14 mouse cellular contexts compared by ENCODE assay signal in genomic region chr7:96390034-96390670, GRCm38 (mm10).
DNase-seq lines count a peak whose midpoint lies in the region; ATAC-seq and TF ChIP-seq lines count a peak whose summit lies in the region.
"Had no signal": no experiment of that assay in that cellular context is flagged by ENCODE, and none has a peak within 500 bp of the region (broad histone marks: within the 10 kb centered on the region; RNA-seq: fewer than 3 reads in every experiment).

No protein-coding gene starts in this region.

- no peaks in the 10 kb centered on the region for H3K9me3 ChIP-seq in intestine, embryonic 14.5 days (ENCODE audit: control insufficient read depth, low read length)
- no peaks in the 10 kb centered on the region for H3K9me3 ChIP-seq in intestine, embryonic 16.5 days (ENCODE audit: control insufficient read depth, low read length)
- no peaks in the 10 kb centered on the region for H3K9me3 ChIP-seq in forebrain, embryonic 16.5 days (ENCODE audit: control insufficient read depth, low read length)
- no peaks in the 10 kb centered on the region for H3K9me3 ChIP-seq in limb, embryonic 12.5 days
- H3K9me3 ChIP-seq: stomach, embryonic 15.5 days had no signal

- H3K4me3 ChIP-seq in intestine, embryonic 14.5 days (ENCODE audit: low read depth, low read length): no peak overlapping the region
- no peak overlapping the region for H3K4me3 ChIP-seq in intestine, embryonic 16.5 days (ENCODE audit: low read length)
- no peak overlapping the region for H3K4me3 ChIP-seq in embryonic fibroblast, embryonic 13.5 days (ENCODE audit: insufficient read depth, low read length)
- no peak overlapping the region for H3K4me3 ChIP-seq in forebrain, embryonic 16.5 days (replicated peaks; ENCODE audit: low read length)
- no peak overlapping the region for H3K4me3 ChIP-seq in limb, embryonic 12.5 days (replicated peaks)
- H3K4me3 ChIP-seq: stomach, embryonic 15.5 days had no signal

- no peak for ATAC-seq in intestine, embryonic 14.5 days (replicated peaks; ENCODE audit: low FRiP score, low TSS enrichment, low read depth)
- no peak for ATAC-seq in intestine, embryonic 16.5 days
- peak; percentile 82 for ATAC-seq in forebrain, embryonic 16.5 days
- ATAC-seq in limb, embryonic 12.5 days (ENCODE audit: insufficient number of reproducible peaks, insufficient read depth, low FRiP score, low TSS enrichment, low read depth): no peak
- ATAC-seq: inflammation-experienced regulatory T-cells, adult 6 months had no signal

- H3K9ac ChIP-seq in intestine, embryonic 14.5 days (ENCODE audit: low read length): no peak overlapping the region
- no peak overlapping the region for H3K9ac ChIP-seq in intestine, embryonic 16.5 days (ENCODE audit: low read depth, low read length)
- no peak overlapping the region for H3K9ac ChIP-seq in forebrain, embryonic 16.5 days (replicated peaks; ENCODE audit: low read depth, low read length)
- no peak overlapping the region for H3K9ac ChIP-seq in limb, embryonic 12.5 days (replicated peaks)
- H3K9ac ChIP-seq: stomach, embryonic 15.5 days had no signal

- no peak overlapping the region for H3K4me2 ChIP-seq in intestine, embryonic 14.5 days (ENCODE audit: low read length)
- no peak overlapping the region for H3K4me2 ChIP-seq in intestine, embryonic 16.5 days (ENCODE audit: low read depth, low read length)
- H3K4me2 ChIP-seq in forebrain, embryonic 16.5 days (ENCODE audit: low read length): no peak overlapping the region
- H3K4me2 ChIP-seq in limb, embryonic 12.5 days: no peak overlapping the region
- H3K4me2 ChIP-seq: liver, embryonic 11.5 days; stomach, embryonic 15.5 days had no signal

- no peak for TF ChIP-seq POLR2A in embryonic fibroblast, embryonic 13.5 days (IDR thresholded peaks at IDR 0.05; ENCODE audit: low read depth, low read length)

- no peak overlapping the region for H3K27ac ChIP-seq in intestine, embryonic 14.5 days (ENCODE audit: low read depth)
- H3K27ac ChIP-seq in intestine, embryonic 16.5 days (ENCODE audit: low read length): no peak overlapping the region
- H3K27ac ChIP-seq in embryonic fibroblast, embryonic 13.5 days (ENCODE audit: insufficient read depth, low read length): peak overlapping the region; percentile 89
- H3K27ac ChIP-seq in forebrain, embryonic 16.5 days (ENCODE audit: low read length): 0 out of 2 replicates have a peak overlapping the region, but pooled peaks have one; percentile 8
- peak overlapping the region; percentile 41; the same call in 1 of the 2 replicates for H3K27ac ChIP-seq in limb, embryonic 12.5 days
- H3K27ac ChIP-seq: stomach, embryonic 15.5 days had no signal

- H3K36me3 ChIP-seq in intestine, embryonic 14.5 days (ENCODE audit: control insufficient read depth, insufficient read depth, low read length): no peaks in the 10 kb centered on the region
- no peaks in the 10 kb centered on the region for H3K36me3 ChIP-seq in intestine, embryonic 16.5 days (ENCODE audit: control insufficient read depth, insufficient read depth, low read length)
- no peaks in the 10 kb centered on the region for H3K36me3 ChIP-seq in forebrain, embryonic 16.5 days (ENCODE audit: control insufficient read depth, insufficient read depth)
- H3K36me3 ChIP-seq in limb, embryonic 12.5 days: no peaks in the 10 kb centered on the region
- H3K36me3 ChIP-seq: G1E; stomach, embryonic 15.5 days had no signal

- no peaks in the 10 kb centered on the region for H3K4me1 ChIP-seq in intestine, embryonic 14.5 days (replicated peaks; ENCODE audit: control insufficient read depth, insufficient read depth, low read length)
- H3K4me1 ChIP-seq in intestine, embryonic 16.5 days (ENCODE audit: control insufficient read depth, insufficient read depth, low read length): no peaks in the 10 kb centered on the region
- peaks cover 5% of the 10 kb centered on the region; the same call in 1 of the 2 replicates for H3K4me1 ChIP-seq in embryonic fibroblast, embryonic 13.5 days (ENCODE audit: control insufficient read depth, insufficient read depth, low read length)
- H3K4me1 ChIP-seq in forebrain, embryonic 16.5 days (replicated peaks; ENCODE audit: control insufficient read depth, insufficient read depth, low read length): peaks cover 10% of the 10 kb centered on the region; the same call in 1 of the 2 replicates
- H3K4me1 ChIP-seq in limb, embryonic 12.5 days (replicated peaks): peaks cover 26% of the 10 kb centered on the region
- H3K4me1 ChIP-seq: stomach, embryonic 15.5 days had no signal

- H3K27me3 ChIP-seq in intestine, embryonic 14.5 days (replicated peaks; ENCODE audit: control insufficient read depth, insufficient read depth, low read length): no peaks in the 10 kb centered on the region
- no peaks in the 10 kb centered on the region for H3K27me3 ChIP-seq in intestine, embryonic 16.5 days (replicated peaks; ENCODE audit: control insufficient read depth, insufficient read depth, low read length)
- no peaks in the 10 kb centered on the region for H3K27me3 ChIP-seq in forebrain, embryonic 16.5 days (replicated peaks; ENCODE audit: control insufficient read depth, insufficient read depth, low read length)
- H3K27me3 ChIP-seq in limb, embryonic 12.5 days: no peaks in the 10 kb centered on the region
- H3K27me3 ChIP-seq: stomach, embryonic 15.5 days had no signal

- no peak for TF ChIP-seq CTCF in embryonic fibroblast, embryonic 13.5 days (IDR thresholded peaks at IDR 0.05; ENCODE audit: borderline replicate concordance, insufficient read depth, low read length)

- WGBS in intestine, embryonic 14.5 days: 61% methylated on average over 6 of the region's 6 CpGs
- WGBS in intestine, embryonic 16.5 days: 59% methylated on average over 6 of the region's 6 CpGs
- WGBS in forebrain, embryonic 16.5 days: 11% methylated on average over 6 of the region's 6 CpGs
- WGBS in limb, embryonic 12.5 days: 40% methylated on average over 6 of the region's 6 CpGs

- DNase-seq in intestine, embryonic 14.5 days (ENCODE audit: low spot score): peak; percentile 41
- no peak for DNase-seq in spleen, postnatal 10 days (ENCODE audit: low spot score in 2 of 2)
- no peak for DNase-seq in urinary bladder, adult 18-20 months (ENCODE audit: low spot score in 2 of 2)
- no peak for DNase-seq in thymus, postnatal 14 days
- DNase-seq: adrenal gland, adult 8-10 months; cerebellum, adult 2 months had no signal

Comparison
In these comparisons a context has a peak if more than half of its experiments do, and no peak if none do; other contexts are left out.
1. H3K27ac ChIP-seq: peak in embryonic fibroblast, embryonic 13.5 days (single experiment), forebrain, embryonic 16.5 days (single experiment) and limb, embryonic 12.5 days (single experiment); none in intestine, embryonic 14.5 days (single experiment) and intestine, embryonic 16.5 days (single experiment).